Mouse (Mus musculus) midbrain, embryonic 14.5 days (tissue): ENCODE results near the gene Spindoc. TPM values are rescaled to one million over a fixed set of nuclear protein-coding genes. Genes with fewer than 3 reads are reported as not detected.

ENCODE experiments used
- ATAC-seq: fragments of 200-750 bp; cut with Nextera tagmentation; 2 replicates; pipeline ENCODE4 v1.8.0; 2017; ENCODE audit warnings: moderate number of reproducible peaks, moderate library complexity; ENCODE audit not compliant: low FRiP score, low TSS enrichment
- DNase-seq: peaks from one replicate; pipeline ENCODE4 v3.0.0-alpha.2; 2015
- H3K27ac ChIP-seq: fragments of 300-500 bp; sonication (generic); replicated peaks from 2 replicates; pipeline ENCODE4 v1.5.1; 2014; ENCODE audit warnings: mild to moderate bottlenecking, low read depth, low read length, moderate library complexity
- H3K27me3 ChIP-seq: fragments of 300-500 bp; sonication (generic); 2 replicates; pipeline ENCODE4 v1.6.1; 2014; ENCODE audit warnings: low read length, control low read depth, mixed read lengths; ENCODE audit not compliant: control insufficient read depth, insufficient read depth
- H3K36me3 ChIP-seq: fragments of 300-500 bp; sonication (generic); 2 replicates; pipeline ENCODE4 v1.6.1; 2014; ENCODE audit warnings: low read length, control low read depth; ENCODE audit not compliant: control insufficient read depth, insufficient read depth
- H3K4me1 ChIP-seq: fragments of 300-500 bp; sonication (generic); 2 replicates; pipeline ENCODE4 v1.6.1; 2014; ENCODE audit warnings: mild to moderate bottlenecking, antibody characterized with exemption, low read length, control low read depth; ENCODE audit not compliant: control insufficient read depth, insufficient read depth
- H3K4me2 ChIP-seq: fragments of 300-500 bp; sonication (generic); 2 replicates; pipeline ENCODE4 v1.6.1; 2014; ENCODE audit warnings: mild to moderate bottlenecking, low read length, moderate library complexity
- H3K4me3 ChIP-seq: fragments of 300-500 bp; sonication (generic); replicated peaks from 2 replicates; pipeline ENCODE4 v1.5.1; 2014; ENCODE audit warnings: low read depth, low read length
- H3K9ac ChIP-seq: fragments of 300-500 bp; sonication (generic); replicated peaks from 2 replicates; pipeline ENCODE4 v1.6.1; 2014; ENCODE audit warnings: mild to moderate bottlenecking, low read length, moderate library complexity
- H3K9me3 ChIP-seq: fragments of 300-500 bp; sonication (generic); 2 replicates; pipeline ENCODE4 v1.6.1; 2016; ENCODE audit warnings: low read length, control low read depth, mixed read lengths; ENCODE audit not compliant: control insufficient read depth
- WGBS: fragments of 180-500 bp; shearing (Covaris S2); extraction: QIAGEN DNeasy Blood & Tissue Kit; methylation state at CpG from one replicate; pipeline ENCODE4 v1.1.7; 2014; 5-methylcytosine and 5-hydroxymethylcytosine counted together
- polyA plus RNA-seq: library from polyadenylated mRNA; unstranded; fragments of >200 nt; fragmentation: Nextera tagmentation; extraction: Ambion mirVana; gene quantifications from 2 replicates; pipeline ENCODE4 v1.2.1, GENCODE M21; 2014

Spindoc gene
- polyA plus RNA-seq, 1 experiment from 2014 or later = 26.9 TPM

DNA sequence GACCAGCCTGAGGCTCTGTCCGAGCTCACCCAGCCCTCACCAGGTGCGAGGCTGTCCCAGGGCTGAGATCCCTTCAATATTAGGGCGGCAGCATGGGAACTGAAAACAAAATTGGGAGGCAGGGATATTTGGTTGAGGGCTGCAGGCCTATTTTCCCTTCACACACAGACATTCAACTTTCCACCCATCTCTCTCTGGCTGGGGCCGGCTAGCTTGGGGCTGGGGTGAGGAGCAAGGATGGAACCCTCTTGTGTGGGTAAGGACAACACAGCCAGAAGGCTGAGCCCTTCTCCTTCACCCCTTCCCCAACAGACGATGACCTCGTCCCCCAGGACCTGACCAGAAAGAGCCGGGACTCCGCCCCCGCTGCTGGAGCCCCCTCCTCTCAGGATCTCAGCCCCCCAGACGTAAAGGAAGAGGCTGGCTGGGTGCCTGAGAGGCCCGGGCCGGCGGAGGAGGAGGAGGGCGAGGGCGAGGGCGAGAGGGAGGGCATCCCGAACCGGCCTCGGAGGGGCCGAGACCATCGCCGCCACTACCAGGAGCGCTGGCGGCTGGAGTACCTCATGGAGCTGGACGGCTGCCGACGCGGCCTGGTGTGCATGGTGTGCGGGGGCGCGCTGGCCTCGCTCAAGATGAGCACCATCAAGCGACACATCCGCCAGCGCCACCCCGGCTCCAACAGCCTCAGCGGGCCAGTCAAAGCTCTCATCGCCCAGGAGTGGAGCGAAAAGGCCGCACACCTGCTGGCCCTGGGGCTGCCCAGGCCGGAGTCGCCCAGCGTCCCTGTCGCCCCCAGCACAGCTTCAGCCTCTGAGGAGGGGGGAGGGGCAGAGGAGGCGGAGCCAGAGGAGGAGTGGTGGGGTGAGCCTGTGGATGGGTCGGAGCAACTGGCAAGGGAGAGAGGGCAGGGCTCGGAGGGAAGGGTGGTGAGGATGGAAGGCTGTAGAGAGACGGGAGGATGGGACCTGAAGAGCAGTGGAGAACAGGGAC is 39.1 kb upstream of the Spindoc start:
- peak; percentile 29; the same call in 1 of the 2 replicates for ATAC-seq
- Histone ChIP-seq H3K4me1 (peaks cover 64% of the 10 kb centered on the region), H3K36me3 (peaks cover 69% of the 10 kb centered on the region), H3K27me3 (no peaks in the 10 kb centered on the region), H3K4me2 (peak overlapping the region; percentile 95), H3K27ac (peak overlapping the region; percentile 93), H3K4me3 (peak overlapping the region; percentile 86), H3K9me3 (no peaks in the 10 kb centered on the region), H3K9ac (peak overlapping the region; percentile 100)
- peak; percentile 84 for DNase-seq
- WGBS = 5% methylated on average over 46 of the region's 48 CpGs

- DNase-seq (no peak), ATAC-seq (no peak)
- peak overlapping the region; percentile 100 for H3K9ac ChIP-seq
- H3K27ac ChIP-seq = peak overlapping the region; percentile 93
- H3K4me3 ChIP-seq = peak overlapping the region; percentile 86
- no peaks in the 10 kb centered on the region for H3K27me3 ChIP-seq
- H3K4me1 ChIP-seq = peaks cover 71% of the 10 kb centered on the region
- H3K9me3 ChIP-seq = no peaks in the 10 kb centered on the region
- peak overlapping the region; percentile 95 for H3K4me2 ChIP-seq
- H3K36me3 ChIP-seq = peaks cover 60% of the 10 kb centered on the region
- 27% methylated on average over 27 of the region's 27 CpGs for WGBS
These were observed 38.2 kb upstream of the Spindoc start for GRCm38 (mm10) chr19:7420841-7421601.

DNA sequence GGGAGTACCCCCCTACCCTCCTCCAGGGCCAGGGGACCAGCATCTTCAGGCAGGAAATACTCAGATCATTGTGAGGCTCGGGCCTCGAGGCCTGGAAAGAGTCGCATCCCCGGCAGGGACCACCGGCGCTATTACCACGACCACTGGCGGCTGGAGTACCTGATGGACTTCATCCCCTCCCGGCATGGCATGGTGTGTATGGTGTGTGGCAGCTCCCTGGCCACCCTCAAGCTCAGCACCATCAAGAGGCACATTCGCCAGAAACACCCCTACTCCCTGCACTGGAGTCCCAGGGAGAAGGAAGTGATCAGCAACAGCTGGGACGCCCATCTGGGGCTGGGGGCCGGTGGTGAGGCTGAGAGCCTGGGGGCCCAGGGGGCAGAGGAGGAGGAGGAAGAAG is 37.3 kb upstream of the Spindoc start:
- H3K27ac ChIP-seq = peak overlapping the region; percentile 100
- no peaks in the 10 kb centered on the region for H3K27me3 ChIP-seq
- H3K9me3 ChIP-seq = no peaks in the 10 kb centered on the region
- no peak for DNase-seq
- peak overlapping the region; percentile 100 for H3K9ac ChIP-seq
- 38% methylated on average over 12 of the region's 12 CpGs for WGBS
- H3K36me3 ChIP-seq = peaks cover 51% of the 10 kb centered on the region
- peak overlapping the region; percentile 86 for H3K4me3 ChIP-seq
- peak overlapping the region; percentile 95 for H3K4me2 ChIP-seq
- peaks cover 75% of the 10 kb centered on the region for H3K4me1 ChIP-seq
- no peak for ATAC-seq

GRCm38 (mm10) chr19:7419134-7419533 is 36.3 kb upstream of the Spindoc start:
- H3K9me3 ChIP-seq = no peaks in the 10 kb centered on the region
- peak overlapping the region; percentile 95 for H3K4me2 ChIP-seq
- no peaks in the 10 kb centered on the region for H3K27me3 ChIP-seq
- peaks cover 66% of the 10 kb centered on the region for H3K4me1 ChIP-seq
- H3K9ac ChIP-seq = peak overlapping the region; percentile 100
- 19% methylated on average over 6 of the region's 6 CpGs for WGBS
- no peak for ATAC-seq
- peak overlapping the region; percentile 100 for H3K27ac ChIP-seq
- DNase-seq = no peak
- H3K36me3 ChIP-seq = peaks cover 41% of the 10 kb centered on the region
- peak overlapping the region; percentile 86 for H3K4me3 ChIP-seq

DNA sequence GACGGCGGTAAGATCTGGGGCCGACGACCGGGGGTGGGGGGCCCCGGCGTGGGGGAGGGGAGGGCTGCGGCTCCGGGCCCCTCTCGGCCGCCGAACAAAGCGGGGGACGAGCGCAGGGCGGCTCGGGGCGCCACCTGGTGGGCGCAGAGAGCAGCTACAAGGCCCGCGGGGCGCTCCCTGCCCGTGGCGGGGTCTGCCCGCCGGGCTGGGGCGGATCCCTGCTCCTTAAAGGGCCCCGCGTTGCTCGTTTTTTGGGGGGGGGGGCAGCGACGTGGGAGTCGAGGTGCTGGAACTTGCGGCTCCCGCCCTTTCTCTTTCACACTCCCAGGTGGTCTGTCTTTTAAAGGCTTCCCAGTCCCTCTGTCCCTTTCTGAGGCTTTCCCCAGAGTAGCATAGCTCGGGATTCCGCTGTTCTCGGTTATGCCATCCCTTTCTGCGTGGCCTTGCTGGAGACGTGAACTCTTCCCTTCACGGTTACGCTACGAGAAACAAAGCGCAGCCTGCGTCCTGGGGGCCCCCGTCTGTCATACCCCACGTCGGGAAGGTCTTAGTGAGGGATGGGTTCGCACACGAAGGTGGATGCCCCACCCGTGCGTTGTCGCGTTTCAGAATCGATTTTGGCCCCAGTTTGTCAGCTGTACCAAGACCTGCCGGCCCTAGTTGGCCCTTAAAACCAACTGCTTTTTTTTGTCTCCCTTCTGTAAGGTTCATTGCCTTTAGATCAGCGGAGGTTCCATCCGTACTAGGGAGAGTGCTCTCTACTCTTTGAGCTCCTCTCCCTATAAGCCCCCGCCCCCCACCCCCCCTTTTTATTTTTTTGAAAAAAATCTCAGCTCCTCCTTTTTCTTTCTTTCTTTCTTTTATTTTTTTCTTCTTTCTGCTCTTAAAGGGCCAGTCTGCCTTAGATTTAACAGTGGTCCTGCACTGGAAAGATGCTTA is 35.4 kb upstream of the Spindoc start:
- Histone ChIP-seq H3K4me3 (peak overlapping the region; percentile 86), H3K36me3 (peaks cover 32% of the 10 kb centered on the region), H3K9ac (peak overlapping the region; percentile 100), H3K4me1 (peaks cover 57% of the 10 kb centered on the region), H3K27ac (peak overlapping the region; percentile 100), H3K4me2 (peak overlapping the region; percentile 95), H3K9me3 (no peaks in the 10 kb centered on the region), H3K27me3 (no peaks in the 10 kb centered on the region)
- ATAC-seq (peak; percentile 71), DNase-seq (peak; percentile 95)
- 1% methylated on average over 48 of the region's 59 CpGs for WGBS

DNA sequence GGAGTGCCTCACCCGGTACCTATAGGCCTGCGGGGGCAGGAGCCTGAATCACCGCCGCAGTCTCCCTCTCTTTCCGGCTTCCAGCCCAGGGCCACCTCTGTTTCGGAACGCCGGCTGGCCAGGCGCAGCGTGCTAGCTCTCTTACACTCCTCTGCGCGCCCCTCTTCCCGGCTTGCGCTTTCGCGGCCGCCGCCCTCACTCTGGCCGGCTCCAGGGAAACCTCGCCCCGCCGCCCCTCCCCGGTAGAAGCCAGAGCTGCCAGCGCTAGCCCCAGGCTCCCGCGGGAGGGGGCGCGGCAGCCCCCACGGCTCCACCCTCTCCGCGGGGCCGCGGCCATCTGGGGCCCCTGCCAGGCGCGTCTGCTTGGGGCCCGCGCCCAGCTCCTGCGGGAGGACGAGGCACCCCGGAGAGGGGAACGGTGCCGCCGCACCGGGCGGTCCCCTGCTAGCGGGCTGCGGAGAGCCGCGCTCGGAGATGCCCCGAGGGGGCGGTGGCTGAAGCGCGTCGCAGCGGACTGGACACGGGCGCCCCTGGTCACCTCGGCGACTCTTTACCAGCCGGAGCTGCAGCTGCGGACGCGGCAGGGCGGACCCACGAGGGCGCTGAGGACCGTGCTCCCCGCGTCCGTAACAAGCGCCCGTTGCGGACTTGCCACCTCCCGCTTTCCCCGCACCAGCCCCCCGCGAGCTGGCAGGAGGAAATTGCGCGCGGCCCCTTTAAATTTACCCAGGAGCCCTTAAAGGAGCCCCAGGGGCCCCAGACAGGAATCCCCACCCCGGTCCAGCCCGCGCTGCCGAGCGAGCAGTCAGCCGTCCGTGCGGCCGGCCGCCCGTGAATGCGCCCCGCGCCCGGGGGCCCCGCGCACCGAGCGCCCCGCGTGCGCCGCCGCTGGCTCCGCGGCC is 34.3 kb upstream of the Spindoc start, which contains the start of gene 2700081O15Rik:
TSS of gene 2700081O15Rik (plus strand) at position 792 of the 902 bp plus-strand sequence.
- H3K4me2 ChIP-seq = peak within 1 kb of the TSS; percentile 95
- peak; percentile 60 for ATAC-seq

DNA sequence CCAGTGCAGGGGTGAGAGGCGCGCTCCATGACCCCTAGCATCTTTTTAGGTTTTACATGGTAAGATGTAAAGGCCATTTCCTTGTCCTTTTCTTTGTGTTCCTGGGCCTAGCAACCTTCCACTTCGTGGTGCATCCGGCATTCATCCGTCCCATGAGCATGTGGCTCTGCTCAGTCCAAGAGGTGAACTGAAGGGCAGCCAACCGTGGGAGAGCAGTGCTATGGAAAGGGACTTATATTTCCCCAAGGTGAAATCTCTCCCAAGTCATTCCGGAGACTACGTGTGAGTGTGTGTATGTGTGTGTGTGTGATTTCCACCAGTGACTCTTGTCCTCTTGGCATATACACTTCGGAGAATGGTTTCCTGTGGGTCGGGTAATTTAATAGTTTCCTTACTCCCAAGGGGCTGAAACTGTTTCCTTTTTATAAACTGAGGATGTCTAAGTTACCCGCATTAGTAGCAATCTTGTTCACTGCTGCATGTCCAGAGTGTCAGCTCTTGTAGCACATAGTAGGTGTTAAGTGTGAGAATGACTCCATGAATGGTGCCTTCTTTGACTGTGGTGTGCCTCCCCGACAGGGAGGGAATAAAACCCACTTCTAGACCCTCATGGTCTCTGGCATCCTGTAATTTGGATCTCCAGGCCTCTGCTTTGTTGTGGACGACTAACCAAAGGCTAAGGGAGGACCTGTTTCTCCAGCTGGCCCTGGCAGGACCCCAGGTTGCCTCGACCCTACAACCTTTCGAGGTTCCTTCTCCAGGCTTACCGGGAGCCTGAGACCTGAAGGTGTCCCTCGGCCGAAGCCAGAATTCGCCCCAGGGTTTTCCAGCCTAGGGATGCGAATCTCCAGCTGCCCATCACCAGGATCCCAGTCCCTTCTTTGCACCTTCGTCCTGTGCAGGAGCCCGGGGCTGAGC is 33.4 kb upstream of the Spindoc start:
- WGBS = 29% methylated on average over 22 of the region's 22 CpGs
- peak overlapping the region; percentile 100 for H3K27ac ChIP-seq
- ATAC-seq = no peak

More for the DNA sequence above, 34.3 kb upstream of the Spindoc start, which contains the start of gene 2700081O15Rik:
- no peaks in the 10 kb centered on the region for H3K27me3 ChIP-seq
- peak within 1 kb of the TSS; percentile 100 for H3K27ac ChIP-seq
- peak; percentile 93 for DNase-seq
- no peaks in the 10 kb centered on the region for H3K9me3 ChIP-seq
- H3K4me1 ChIP-seq = peaks cover 46% of the 10 kb centered on the region
- peaks cover 21% of the 10 kb centered on the region for H3K36me3 ChIP-seq
- H3K9ac ChIP-seq = peak within 1 kb of the TSS; percentile 100
- WGBS = under 1% methylated on average over 99 of the region's 107 CpGs
- peak within 1 kb of the TSS; percentile 86 for H3K4me3 ChIP-seq

More for the DNA sequence above, 33.4 kb upstream of the Spindoc start:
- no peak for DNase-seq
- no peaks in the 10 kb centered on the region for H3K27me3 ChIP-seq
- peak overlapping the region; percentile 100 for H3K9ac ChIP-seq
- H3K4me3 ChIP-seq = peak overlapping the region; percentile 86
- H3K9me3 ChIP-seq = no peaks in the 10 kb centered on the region
- peak overlapping the region; percentile 95 for H3K4me2 ChIP-seq
- peaks cover 37% of the 10 kb centered on the region for H3K4me1 ChIP-seq
- H3K36me3 ChIP-seq = peaks cover 12% of the 10 kb centered on the region
